Mouse (Mus musculus): ENCODE data around the gene Mrpl53.
"Not testable (repeated sequence)": the region's sequence is repeated elsewhere in the genome, so short reads cannot be mapped to it uniquely, and the experiment has no call there.

Mrpl53 gene

DNA sequence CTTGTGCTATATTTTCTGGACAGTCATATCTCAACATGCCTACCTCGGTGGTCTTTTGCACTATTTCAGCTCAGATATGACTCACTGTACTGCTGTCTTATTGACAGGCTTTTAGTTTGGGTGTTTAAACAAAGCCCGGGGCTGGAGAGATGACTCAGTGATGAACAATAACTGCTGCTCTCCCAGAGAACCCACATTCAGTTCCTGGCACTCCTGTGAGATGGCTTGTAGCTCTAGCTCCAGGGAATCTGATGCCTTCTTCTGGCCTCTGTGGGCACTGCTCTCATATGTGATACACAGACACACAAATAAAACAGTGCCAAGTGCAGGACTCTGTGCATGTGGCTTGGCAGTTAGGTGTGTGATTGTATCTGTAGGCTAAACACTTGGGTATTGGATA is 36.4 kb downstream of the Mrpl53 start:
- DNase-seq (ENCODE audit: low spot score in 2 of 2), result no peak

DNA sequence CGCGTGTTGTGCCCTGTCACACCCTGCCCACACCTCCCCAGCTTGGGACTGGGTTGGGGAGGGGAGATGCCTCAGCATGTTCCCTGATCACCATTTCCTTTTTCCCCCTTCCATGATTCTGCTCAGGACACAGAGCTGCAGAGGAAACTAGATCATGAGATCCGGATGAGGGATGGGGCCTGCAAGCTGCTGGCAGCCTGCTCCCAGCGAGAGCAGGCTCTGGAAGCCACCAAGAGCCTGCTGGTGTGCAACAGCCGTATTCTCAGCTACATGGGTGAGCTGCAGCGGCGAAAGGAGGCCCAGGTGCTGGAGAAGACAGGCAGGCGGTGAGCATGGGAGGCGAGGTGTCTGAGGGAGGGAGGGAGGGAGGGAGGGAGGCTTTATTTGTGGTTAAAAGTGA is 37.0 kb downstream of the Mrpl53 start:
- DNase-seq (ENCODE audit: low spot score in 2 of 2), result no peak

DNA sequence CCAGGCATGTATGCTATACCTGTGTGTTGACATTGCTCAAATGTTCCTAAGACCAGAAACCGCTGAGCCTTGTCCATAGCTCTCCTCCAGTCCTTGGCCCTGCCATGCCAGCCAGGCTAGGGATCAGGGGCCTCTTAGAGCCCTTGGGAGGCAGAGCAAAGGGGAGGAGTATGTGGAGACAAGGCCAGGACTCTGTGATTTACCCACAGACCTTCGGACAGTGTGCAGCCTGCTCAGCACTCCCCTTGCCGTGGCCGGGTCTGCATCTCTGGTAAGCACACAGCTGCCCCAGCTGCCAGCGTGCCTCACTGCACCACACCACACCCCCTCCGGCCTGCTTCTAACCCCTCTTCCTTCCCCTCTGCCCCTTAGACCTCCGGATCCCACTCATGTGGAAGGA is 38.4 kb downstream of the Mrpl53 start:
- DNase-seq (ENCODE audit: low spot score in 2 of 2), result no peak

DNA sequence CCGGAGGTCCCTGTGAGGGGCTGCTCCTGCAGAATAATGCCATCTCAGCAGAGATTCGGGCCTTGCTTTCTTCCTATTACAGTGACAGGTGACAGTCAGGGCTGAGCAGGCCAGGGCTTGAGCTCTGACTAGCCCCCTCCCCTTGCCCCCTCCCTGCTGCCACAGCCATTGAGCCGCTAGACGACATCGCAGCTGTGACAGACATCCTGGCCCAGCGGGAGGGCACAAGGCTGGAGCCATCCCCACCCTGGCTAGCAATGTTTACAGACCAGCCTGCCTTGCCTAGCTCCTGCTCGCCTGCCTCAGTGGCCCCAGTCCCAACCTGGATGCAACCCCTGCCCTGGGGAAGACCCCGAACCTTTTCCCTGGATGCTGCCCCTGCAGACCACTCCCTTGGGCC is 42.9 kb downstream of the Mrpl53 start:
- no peak for DNase-seq (ENCODE audit: low spot score in 2 of 2)

DNA sequence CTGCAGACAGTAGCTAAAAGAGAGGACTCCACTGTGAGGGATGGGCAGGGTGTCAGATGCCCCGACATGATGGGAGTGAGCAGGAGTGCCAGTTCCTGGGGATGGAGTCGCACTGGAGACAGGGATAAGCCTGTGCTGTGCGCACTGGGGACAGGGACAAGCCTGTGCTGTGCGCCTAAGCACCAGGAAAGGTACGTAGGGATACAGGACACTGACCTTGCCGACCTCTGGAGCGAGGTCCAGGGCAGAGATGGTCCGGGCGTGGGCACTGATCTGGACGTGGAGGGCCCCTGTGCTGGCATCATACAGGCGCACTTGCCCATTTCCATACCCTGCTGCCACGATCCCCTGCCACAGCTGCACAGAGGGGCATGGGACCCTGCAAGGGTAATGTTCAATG is 44.2 kb downstream of the Mrpl53 start:
- no peak for DNase-seq (ENCODE audit: low spot score in 2 of 2)

DNA sequence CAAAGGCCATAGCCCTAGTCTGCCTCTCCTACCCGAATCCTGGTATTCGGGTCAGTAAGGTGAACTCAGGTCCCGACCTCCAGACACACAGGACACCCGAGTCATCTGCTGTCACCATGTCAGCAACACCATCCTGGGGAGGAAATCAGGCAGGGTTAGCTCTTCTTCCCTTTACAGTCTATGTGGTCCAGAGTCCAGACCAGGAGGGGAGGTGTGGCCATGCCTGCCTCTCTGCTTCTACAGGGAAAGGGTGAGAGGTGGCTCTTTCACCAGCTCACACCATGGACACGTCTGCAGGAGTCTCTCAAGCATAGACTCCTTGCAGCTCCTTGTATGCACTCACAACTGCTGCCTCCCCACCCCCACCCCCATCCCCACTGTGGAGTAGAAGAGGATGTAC is 44.6 kb downstream of the Mrpl53 start:
- no peak for DNase-seq (ENCODE audit: low spot score in 2 of 2)

DNA sequence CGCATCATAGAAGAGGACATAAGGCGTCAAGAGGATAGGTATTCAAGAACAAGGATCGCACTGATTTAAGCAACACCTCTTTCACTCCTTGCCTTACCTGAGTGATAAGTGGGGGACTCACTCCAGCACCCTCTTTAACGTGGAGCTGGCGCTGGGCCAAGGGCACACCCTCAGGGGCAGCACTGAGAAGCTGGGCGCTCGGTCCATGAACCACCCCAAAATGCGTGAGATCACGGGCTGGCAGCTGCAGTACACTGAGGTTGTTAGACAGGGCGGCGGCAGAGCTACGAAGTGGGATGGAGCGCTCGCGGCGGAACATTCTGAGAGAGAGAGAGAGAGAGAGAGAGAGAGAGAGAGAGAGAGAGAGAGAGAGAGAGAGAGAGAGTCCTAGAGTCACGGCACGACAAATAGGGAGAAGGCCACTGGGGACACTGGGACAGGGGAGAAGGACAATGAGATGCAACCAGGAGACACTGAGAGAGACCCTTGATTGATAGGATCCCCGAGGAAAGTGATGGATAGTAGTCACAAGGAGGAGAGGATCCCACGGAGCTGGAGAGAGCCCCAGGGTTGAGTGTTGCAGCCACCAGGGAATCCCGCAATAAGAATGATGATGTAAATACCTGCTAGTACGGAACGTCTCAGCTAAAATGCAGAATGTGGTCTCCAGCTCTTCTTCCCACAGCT is 46.9 kb downstream of the Mrpl53 start:
- no peak for DNase-seq (ENCODE audit: low spot score in 2 of 2)

DNA sequence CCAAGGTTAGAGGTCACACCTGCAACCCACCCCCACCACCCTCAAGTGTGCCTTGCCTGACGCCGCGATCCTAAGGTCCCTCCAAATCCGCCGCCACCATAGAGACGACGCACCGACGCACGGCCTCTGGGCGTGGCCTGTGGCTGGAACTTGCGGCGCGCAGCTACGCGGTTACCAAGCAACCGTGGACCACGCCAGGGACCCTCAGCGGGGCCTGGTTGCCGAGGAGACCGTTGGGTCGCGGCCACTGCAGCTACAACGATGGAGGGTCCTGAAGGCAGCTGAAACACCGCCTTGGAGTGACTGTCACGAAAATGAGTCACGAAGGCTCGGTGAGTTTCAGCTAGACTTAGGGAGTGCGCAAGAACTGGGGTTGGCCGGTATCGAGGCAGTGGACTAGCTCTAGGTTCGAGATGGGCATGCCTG is 47.4 kb downstream of the Mrpl53 start, which contains the start of the genes Wdr54 and 1700003E16Rik:
TSS of gene Wdr54 (minus strand) at position 139 of the 426 bp plus-strand sequence.
TSS of gene 1700003E16Rik (plus strand) at position 146 of the 426 bp plus-strand sequence.
- DNase-seq (ENCODE audit: low spot score in 2 of 2), result peak; percentile 68 to 81

DNA sequence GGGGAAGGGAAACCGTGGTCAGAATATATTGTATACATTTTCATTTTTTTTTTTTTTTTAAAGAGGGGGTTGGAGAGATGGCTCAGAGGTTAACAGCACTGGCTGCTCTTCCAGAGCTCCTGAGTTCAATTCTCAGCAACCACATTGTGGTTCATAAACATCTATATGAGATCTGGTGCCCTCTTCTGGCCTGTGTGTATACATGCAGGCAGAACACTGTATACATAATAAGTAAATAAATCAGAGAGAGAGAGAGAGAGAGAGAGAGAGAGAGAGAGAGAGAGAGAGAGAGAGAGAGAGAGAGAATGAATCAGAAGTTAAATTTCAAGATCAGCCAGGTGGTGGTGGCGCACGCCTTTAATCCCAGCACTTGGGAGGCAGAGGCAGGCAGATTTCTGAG is 50.6 kb downstream of the Mrpl53 start:
- not testable (repeated sequence) for DNase-seq (ENCODE audit: low spot score in 2 of 2)

Measured in right cerebral cortex, postnatal 36 days (tissue).